Mouse (Mus musculus) lung, embryonic 14.5 days (tissue): Measurements from ENCODE around the gene Slc17a1. TPM values are rescaled to one million over a fixed set of nuclear protein-coding genes. Genes with fewer than 3 reads are reported as not detected.

ENCODE experiments used
- ATAC-seq: fragments of 200-750 bp; cut with Nextera tagmentation; 2 replicates; pipeline ENCODE4 v1.8.0; 2017; ENCODE audit warnings: mild to moderate bottlenecking, moderate TSS enrichment, moderate library complexity; ENCODE audit not compliant: insufficient read depth
- DNase-seq: peaks from one replicate; pipeline ENCODE4 v3.0.0-alpha.2; 2015
- H3K27ac ChIP-seq: fragments of 300-500 bp; sonication (generic); 2 replicates; pipeline ENCODE4 v1.5.1; 2014; ENCODE audit warnings: low read depth, mild to moderate bottlenecking, moderate library complexity
- H3K27me3 ChIP-seq: fragments of 300-500 bp; sonication (generic); 2 replicates; pipeline ENCODE4 v1.6.1; 2014; ENCODE audit warnings: low read length, control low read depth; ENCODE audit not compliant: insufficient read depth
- H3K36me3 ChIP-seq: fragments of 300-500 bp; sonication (generic); 2 replicates; pipeline ENCODE4 v1.6.1; 2014; ENCODE audit warnings: control low read depth; ENCODE audit not compliant: insufficient read depth
- H3K4me1 ChIP-seq: fragments of 300-500 bp; sonication (generic); 2 replicates; pipeline ENCODE4 v1.6.1; 2014; ENCODE audit warnings: antibody characterized with exemption, control low read depth; ENCODE audit not compliant: insufficient read depth
- H3K4me2 ChIP-seq: fragments of 300-500 bp; sonication (generic); 2 replicates; pipeline ENCODE4 v1.6.1; 2014; ENCODE audit warnings: mild to moderate bottlenecking
- H3K4me3 ChIP-seq: fragments of 300-500 bp; sonication (generic); 2 replicates; pipeline ENCODE4 v1.5.1; 2014; ENCODE audit warnings: low read depth, low read length
- H3K9ac ChIP-seq: fragments of 300-500 bp; sonication (generic); 2 replicates; pipeline ENCODE4 v1.6.1; 2014
- H3K9me3 ChIP-seq: fragments of 300-500 bp; sonication (generic); 2 replicates; pipeline ENCODE4 v1.6.1; 2016; ENCODE audit warnings: low read depth, low read length, control low read depth
- CTCF ChIP-seq: IDR thresholded peaks from 2 replicates; pipeline ENCODE4 v1.5.1; 2016; ENCODE audit warnings: antibody characterized with exemption, low read depth
- WGBS: fragments of 180-500 bp; shearing (Covaris S2); extraction: QIAGEN DNeasy Blood & Tissue Kit; methylation state at CpG from one replicate; pipeline ENCODE4 v1.1.7; 2014; 5-methylcytosine and 5-hydroxymethylcytosine counted together
- polyA plus RNA-seq: library from polyadenylated mRNA; unstranded; fragments of >200 nt; fragmentation: Nextera tagmentation; extraction: Ambion mirVana; gene quantifications from 2 replicates; pipeline ENCODE4 v1.2.1, GENCODE M21; 2014

The Slc17a1 gene
- polyA plus RNA-seq, 1 experiment from 2014 or later, result not detected

GRCm38 (mm10) chr13:23839308-23839707 lies 28.2 kb upstream of the Slc17a1 start, which contains the start of gene Slc17a3:
Gene Slc17a3 (plus strand): TSS chr13:23839434.
- Histone ChIP-seq H3K4me3 (no peak within 1 kb of the TSS), H3K9me3 (no peaks in the 10 kb centered on the region), H3K36me3 (no peaks in the 10 kb centered on the region), H3K27me3 (no peaks in the 10 kb centered on the region), H3K4me2 (no peak within 1 kb of the TSS), H3K27ac (no peak within 1 kb of the TSS), H3K9ac (no peak within 1 kb of the TSS), H3K4me1 (no peaks in the 10 kb centered on the region)
- ATAC-seq (no peak), DNase-seq (no peak)
- TF ChIP-seq CTCF, result no peak
- WGBS, result 67% methylated on average over 2 of the region's 2 CpGs

GRCm38 (mm10) chr13:23845851-23846250 lies 21.7 kb upstream of the Slc17a1 start:
- Histone ChIP-seq H3K36me3 (no peaks in the 10 kb centered on the region), H3K4me2 (no peak overlapping the region), H3K4me3 (no peak overlapping the region), H3K4me1 (no peaks in the 10 kb centered on the region), H3K9ac (no peak overlapping the region), H3K27me3 (no peaks in the 10 kb centered on the region), H3K27ac (no peak overlapping the region), H3K9me3 (no peaks in the 10 kb centered on the region)
- DNase-seq, result no peak
- 81% methylated on average over 4 of the region's 4 CpGs for WGBS
- TF ChIP-seq CTCF, result no peak
- no peak for ATAC-seq

GRCm38 (mm10) chr13:23849299-23849698 lies 18.3 kb upstream of the Slc17a1 start:
- H3K9ac ChIP-seq, result no peak overlapping the region
- H3K36me3 ChIP-seq, result no peaks in the 10 kb centered on the region
- no peak overlapping the region for H3K27ac ChIP-seq
- no peak for ATAC-seq
- no peaks in the 10 kb centered on the region for H3K27me3 ChIP-seq
- no peak for TF ChIP-seq CTCF
- H3K4me1 ChIP-seq, result no peaks in the 10 kb centered on the region
- H3K4me2 ChIP-seq, result no peak overlapping the region
- H3K9me3 ChIP-seq, result no peaks in the 10 kb centered on the region
- no peak for DNase-seq
- 65% methylated on average over 2 of the region's 2 CpGs for WGBS
- H3K4me3 ChIP-seq, result no peak overlapping the region

GRCm38 (mm10) chr13:23856401-23856800 lies 11.1 kb upstream of the Slc17a1 start:
- Histone ChIP-seq H3K27ac (no peak overlapping the region), H3K4me1 (no peaks in the 10 kb centered on the region), H3K27me3 (no peaks in the 10 kb centered on the region), H3K36me3 (no peaks in the 10 kb centered on the region), H3K4me2 (no peak overlapping the region), H3K9me3 (no peaks in the 10 kb centered on the region), H3K4me3 (no peak overlapping the region), H3K9ac (no peak overlapping the region)
- ATAC-seq (no peak), DNase-seq (no peak)
- no peak for TF ChIP-seq CTCF
- WGBS, result 56% methylated on average over 3 of the region's 3 CpGs

GRCm38 (mm10) chr13:23861815-23862214 lies 5.7 kb upstream of the Slc17a1 start:
- Histone ChIP-seq H3K36me3 (no peaks in the 10 kb centered on the region), H3K27me3 (no peaks in the 10 kb centered on the region), H3K27ac (no peak overlapping the region), H3K9ac (no peak overlapping the region), H3K4me2 (no peak overlapping the region), H3K4me3 (no peak overlapping the region), H3K4me1 (peaks cover 7% of the 10 kb centered on the region; the same call in 1 of the 2 replicates), H3K9me3 (no peaks in the 10 kb centered on the region)
- ATAC-seq (no peak), DNase-seq (no peak)
- TF ChIP-seq CTCF, result no peak

GRCm38 (mm10) chr13:23864711-23865110 lies 2.8 kb upstream of the Slc17a1 start:
- TF ChIP-seq CTCF, result no peak
- H3K36me3 ChIP-seq, result no peaks in the 10 kb centered on the region
- H3K9me3 ChIP-seq, result no peaks in the 10 kb centered on the region
- ATAC-seq (no peak), DNase-seq (peak; percentile 77)
- H3K4me2 ChIP-seq, result no peak overlapping the region
- peaks cover 7% of the 10 kb centered on the region; the same call in 1 of the 2 replicates for H3K4me1 ChIP-seq
- no peak overlapping the region for H3K27ac ChIP-seq
- 44% methylated on average over 9 of the region's 9 CpGs for WGBS
- H3K27me3 ChIP-seq, result no peaks in the 10 kb centered on the region
- H3K4me3 ChIP-seq, result no peak overlapping the region
- no peak overlapping the region for H3K9ac ChIP-seq

- 57% methylated on average over 9 of the region's 9 CpGs for WGBS
- Histone ChIP-seq H3K9ac (no peak overlapping the region), H3K4me2 (no peak overlapping the region), H3K4me1 (peaks cover 7% of the 10 kb centered on the region; the same call in 1 of the 2 replicates), H3K27ac (peak overlapping the region; percentile 46; the same call in 1 of the 2 replicates), H3K27me3 (no peaks in the 10 kb centered on the region), H3K9me3 (no peaks in the 10 kb centered on the region), H3K36me3 (no peaks in the 10 kb centered on the region), H3K4me3 (no peak overlapping the region)
- TF ChIP-seq CTCF, result no peak
- ATAC-seq, result 0 out of 2 replicates have a peak, but pooled peaks have one; percentile 41
- DNase-seq, result no peak
Observed at GRCm38 (mm10) chr13:23866086-23866710, 1.4 kb upstream of the Slc17a1 start.

GRCm38 (mm10) chr13:23867000-23867399 lies 550 bp upstream of the Slc17a1 start:
- H3K9ac ChIP-seq, result no peak overlapping the region
- H3K27me3 ChIP-seq, result no peaks in the 10 kb centered on the region
- no peaks in the 10 kb centered on the region for H3K9me3 ChIP-seq
- no peak overlapping the region for H3K27ac ChIP-seq
- H3K4me2 ChIP-seq, result no peak overlapping the region
- no peak overlapping the region for H3K4me3 ChIP-seq
- no peak for ATAC-seq
- no peak for TF ChIP-seq CTCF
- H3K36me3 ChIP-seq, result no peaks in the 10 kb centered on the region
- no peak for DNase-seq
- WGBS, result 81% methylated on average over 6 of the region's 6 CpGs
- peaks cover 7% of the 10 kb centered on the region; the same call in 1 of the 2 replicates for H3K4me1 ChIP-seq
